Mouse (Mus musculus): ENCODE data around the gene Mlec. TPM values are rescaled to one million over a fixed set of nuclear protein-coding genes. Genes with fewer than 3 reads are reported as not detected.
A peak's percentile ranks its signal among the peaks of the same experiment; 100 is the strongest.

The Mlec gene
- polyA plus RNA-seq, 1 experiment from 2014 or later: 62.1 TPM

DNA sequence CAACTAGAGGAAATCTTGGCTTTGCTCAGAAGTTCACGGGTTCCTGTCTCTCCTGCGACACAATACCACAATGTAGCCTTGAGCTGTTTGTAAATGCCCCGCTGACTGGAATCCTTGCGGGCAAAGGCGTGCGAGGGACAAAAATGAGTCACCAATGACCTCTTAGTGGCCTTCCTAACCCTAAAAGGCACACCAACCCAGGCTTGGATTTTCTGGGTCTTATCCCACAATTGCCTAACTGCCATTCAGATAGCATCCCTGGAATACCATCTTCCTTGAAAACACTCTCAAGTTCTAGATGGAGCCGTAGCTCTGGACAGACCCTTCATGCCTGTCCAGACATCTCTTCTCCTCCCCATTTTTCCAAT, 34.8 kb upstream of the Mlec start:
- H3K4me2 ChIP-seq (ENCODE audit: low read depth, low read length): peak overlapping the region; percentile 100
- H3K4me1 ChIP-seq (replicated peaks; ENCODE audit: control insufficient read depth, insufficient read depth, low read length): peaks cover 17% of the 10 kb centered on the region
- no peak for ATAC-seq (ENCODE audit: low read depth)
- no peak overlapping the region for H3K27ac ChIP-seq (ENCODE audit: low read length)
- no peaks in the 10 kb centered on the region for H3K9me3 ChIP-seq (ENCODE audit: control insufficient read depth, low read length)
- peaks cover 52% of the 10 kb centered on the region for H3K27me3 ChIP-seq (ENCODE audit: control insufficient read depth, insufficient read depth, low read depth, low read length)
- H3K4me3 ChIP-seq (ENCODE audit: low read length): peak overlapping the region; percentile 62
- no peaks in the 10 kb centered on the region for H3K36me3 ChIP-seq (ENCODE audit: control insufficient read depth, insufficient read depth, low read length)
- H3K9ac ChIP-seq (ENCODE audit: low read length): no peak overlapping the region
- WGBS: 15% methylated on average over 7 of the region's 7 CpGs

DNA sequence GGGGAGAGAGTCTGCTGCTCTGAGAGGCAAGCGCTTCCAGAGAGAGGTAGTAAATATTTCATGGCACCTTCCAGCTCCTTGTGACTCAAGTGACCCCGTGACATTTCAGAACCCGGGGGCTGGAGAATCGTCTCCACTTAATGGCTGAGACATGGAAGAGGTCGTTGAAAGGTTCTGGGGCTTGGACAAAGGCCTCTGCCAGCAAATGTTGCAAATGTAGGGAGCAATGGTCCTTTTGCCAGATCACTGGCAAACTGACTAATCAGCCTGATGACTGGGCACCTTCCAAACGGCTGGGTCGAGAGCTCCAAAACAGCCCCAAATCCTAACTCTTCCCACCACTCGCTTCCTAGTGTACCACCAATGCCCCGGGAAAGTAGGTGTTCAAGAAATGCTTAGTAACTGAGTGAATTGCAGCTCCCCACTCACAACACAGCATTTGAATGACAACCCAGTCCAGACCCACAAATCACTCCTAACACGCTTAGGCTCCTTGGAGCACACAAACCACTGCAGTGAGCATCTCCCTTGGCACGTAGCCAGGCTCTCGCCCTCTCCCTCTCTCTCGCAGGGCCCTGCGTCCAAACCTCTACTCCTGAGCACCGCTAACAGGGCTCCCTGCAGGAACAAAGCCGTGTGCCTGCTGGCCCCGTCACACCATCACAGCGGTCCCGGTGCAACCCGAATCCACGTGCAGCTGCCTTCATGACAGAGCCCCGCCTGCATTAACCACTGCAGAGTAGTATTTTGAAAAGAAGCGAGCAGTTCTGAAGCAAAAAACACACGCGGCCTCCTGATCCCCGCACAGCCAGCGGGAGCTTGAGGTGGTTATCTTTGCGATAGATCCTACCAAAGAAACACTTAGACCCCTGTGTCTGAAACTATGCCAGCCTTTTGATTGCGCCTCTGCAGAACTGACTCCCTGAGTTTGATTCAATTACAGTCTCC, 34.2 kb upstream of the Mlec start:
- Histone ChIP-seq H3K4me2 (ENCODE audit: low read depth, low read length) (no peak overlapping the region), H3K9ac (ENCODE audit: low read length) (no peak overlapping the region), H3K4me3 (ENCODE audit: low read length) (no peak overlapping the region), H3K36me3 (ENCODE audit: control insufficient read depth, insufficient read depth, low read length) (no peaks in the 10 kb centered on the region), H3K9me3 (ENCODE audit: control insufficient read depth, low read length) (no peaks in the 10 kb centered on the region), H3K27ac (ENCODE audit: low read length) (no peak overlapping the region), H3K27me3 (ENCODE audit: control insufficient read depth, insufficient read depth, low read depth, low read length) (peaks cover 52% of the 10 kb centered on the region), H3K4me1 (replicated peaks; ENCODE audit: control insufficient read depth, insufficient read depth, low read length) (peaks cover 17% of the 10 kb centered on the region)
- 11% methylated on average over 29 of the region's 29 CpGs for WGBS
- no peak for ATAC-seq (ENCODE audit: low read depth)

DNA sequence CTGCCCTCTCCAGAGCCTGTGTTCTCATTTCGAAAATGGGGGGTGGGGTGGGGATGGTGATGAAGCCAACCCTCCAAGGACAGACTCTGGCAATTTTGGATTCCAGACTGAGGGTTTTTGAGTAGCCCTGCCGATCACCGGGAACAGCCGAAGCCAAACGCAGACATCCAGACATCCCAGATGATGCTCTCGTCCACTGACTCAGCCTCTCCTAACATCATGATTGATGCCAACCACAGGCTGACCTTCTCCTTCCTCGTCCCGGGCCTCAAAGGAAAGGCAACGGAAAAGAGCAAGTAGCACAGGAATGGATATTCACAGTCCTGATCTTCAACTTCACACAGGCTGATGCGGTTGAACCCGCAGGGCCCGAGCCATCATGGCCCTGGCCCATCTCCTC, 32.1 kb upstream of the Mlec start:
- WGBS: 67% methylated on average over 12 of the region's 12 CpGs
- H3K36me3 ChIP-seq (ENCODE audit: control insufficient read depth, insufficient read depth, low read length): no peaks in the 10 kb centered on the region
- H3K9ac ChIP-seq (ENCODE audit: low read length): no peak overlapping the region
- no peak overlapping the region for H3K4me2 ChIP-seq (ENCODE audit: low read depth, low read length)
- H3K4me1 ChIP-seq (replicated peaks; ENCODE audit: control insufficient read depth, insufficient read depth, low read length): peaks cover 21% of the 10 kb centered on the region
- H3K27me3 ChIP-seq (ENCODE audit: control insufficient read depth, insufficient read depth, low read depth, low read length): peaks cover 49% of the 10 kb centered on the region
- no peaks in the 10 kb centered on the region for H3K9me3 ChIP-seq (ENCODE audit: control insufficient read depth, low read length)
- no peak for ATAC-seq (ENCODE audit: low read depth)
- H3K4me3 ChIP-seq (ENCODE audit: low read length): no peak overlapping the region
- no peak overlapping the region for H3K27ac ChIP-seq (ENCODE audit: low read length)

DNA sequence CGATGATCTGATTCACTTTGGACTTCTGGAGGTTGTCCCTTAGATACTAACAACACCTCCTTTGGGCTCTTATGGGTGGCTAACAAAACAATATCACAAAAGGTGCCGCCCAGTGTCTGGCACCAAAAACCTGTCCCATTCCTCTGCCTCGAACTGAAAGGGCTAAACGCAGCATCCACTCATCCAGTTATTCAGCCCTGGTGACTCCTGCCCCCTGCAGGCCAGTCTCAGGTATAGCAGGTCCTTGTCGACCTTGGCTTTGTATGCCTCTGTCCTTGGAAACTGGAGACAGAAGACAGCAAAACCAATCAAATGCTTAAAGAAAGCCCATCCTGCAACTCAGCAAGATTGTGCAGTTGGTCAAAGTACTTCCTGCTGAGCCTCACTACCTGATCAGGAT, 30.8 kb upstream of the Mlec start:
- no peak overlapping the region for H3K9ac ChIP-seq (ENCODE audit: low read length)
- 44% methylated on average over 5 of the region's 5 CpGs for WGBS
- ATAC-seq (ENCODE audit: low read depth): no peak

GRCm38 (mm10) chr5:115187188-115188131, 29.5 kb upstream of the Mlec start:
- no peak overlapping the region; the same call in 1 of the 2 replicates for H3K4me3 ChIP-seq (ENCODE audit: low read length)
- H3K4me2 ChIP-seq (ENCODE audit: low read depth, low read length): peak overlapping the region; percentile 46
- peaks cover 11% of the 10 kb centered on the region for H3K4me1 ChIP-seq (replicated peaks; ENCODE audit: control insufficient read depth, insufficient read depth, low read length)
- H3K36me3 ChIP-seq (ENCODE audit: control insufficient read depth, insufficient read depth, low read length): no peaks in the 10 kb centered on the region
- no peaks in the 10 kb centered on the region for H3K9me3 ChIP-seq (ENCODE audit: control insufficient read depth, low read length)
- no peak overlapping the region for H3K9ac ChIP-seq (ENCODE audit: low read length)
- peaks cover 26% of the 10 kb centered on the region for H3K27me3 ChIP-seq (ENCODE audit: control insufficient read depth, insufficient read depth, low read depth, low read length)
- H3K27ac ChIP-seq (ENCODE audit: low read length): peak overlapping the region; percentile 60
- peak; percentile 87 for ATAC-seq (ENCODE audit: low read depth)
- WGBS: 20% methylated on average over 26 of the region's 26 CpGs

More for the DNA sequence above, 30.8 kb upstream of the Mlec start:
- Histone ChIP-seq H3K4me1 (replicated peaks; ENCODE audit: control insufficient read depth, insufficient read depth, low read length) (peaks cover 19% of the 10 kb centered on the region), H3K4me3 (ENCODE audit: low read length) (no peak overlapping the region), H3K9me3 (ENCODE audit: control insufficient read depth, low read length) (no peaks in the 10 kb centered on the region), H3K4me2 (ENCODE audit: low read depth, low read length) (no peak overlapping the region), H3K27me3 (ENCODE audit: control insufficient read depth, insufficient read depth, low read depth, low read length) (peaks cover 39% of the 10 kb centered on the region), H3K27ac (ENCODE audit: low read length) (no peak overlapping the region), H3K36me3 (ENCODE audit: control insufficient read depth, insufficient read depth, low read length) (no peaks in the 10 kb centered on the region)

- Histone ChIP-seq H3K4me2 (ENCODE audit: low read depth, low read length) (peak overlapping the region; percentile 46), H3K4me1 (replicated peaks; ENCODE audit: control insufficient read depth, insufficient read depth, low read length) (peaks cover 13% of the 10 kb centered on the region), H3K36me3 (ENCODE audit: control insufficient read depth, insufficient read depth, low read length) (no peaks in the 10 kb centered on the region), H3K27ac (ENCODE audit: low read length) (peak overlapping the region; percentile 18; the same call in 1 of the 2 replicates), H3K27me3 (ENCODE audit: control insufficient read depth, insufficient read depth, low read depth, low read length) (peaks cover 16% of the 10 kb centered on the region), H3K9me3 (ENCODE audit: control insufficient read depth, low read length) (no peaks in the 10 kb centered on the region), H3K9ac (ENCODE audit: low read length) (peak overlapping the region; percentile 31; the same call in 1 of the 2 replicates), H3K4me3 (ENCODE audit: low read length) (no peak overlapping the region; the same call in 1 of the 2 replicates)
- WGBS: 30% methylated on average over 17 of the region's 17 CpGs
- ATAC-seq (ENCODE audit: low read depth): peak; percentile 34
These were observed 28.5 kb upstream of the Mlec start for GRCm38 (mm10) chr5:115186371-115187073.

- H3K9ac ChIP-seq (ENCODE audit: low read length): no peak overlapping the region
- H3K36me3 ChIP-seq (ENCODE audit: control insufficient read depth, insufficient read depth, low read length): no peaks in the 10 kb centered on the region
- no peaks in the 10 kb centered on the region for H3K9me3 ChIP-seq (ENCODE audit: control insufficient read depth, low read length)
- peak overlapping the region; percentile 9; the same call in 1 of the 2 replicates for H3K4me3 ChIP-seq (ENCODE audit: low read length)
- peaks cover 22% of the 10 kb centered on the region for H3K4me1 ChIP-seq (replicated peaks; ENCODE audit: control insufficient read depth, insufficient read depth, low read length)
- 21% methylated on average over 15 of the region's 15 CpGs for WGBS
- H3K4me2 ChIP-seq (ENCODE audit: low read depth, low read length): peak overlapping the region; percentile 31
- H3K27me3 ChIP-seq (ENCODE audit: control insufficient read depth, insufficient read depth, low read depth, low read length): peaks cover 1% of the 10 kb centered on the region; the same call in 1 of the 2 replicates
- H3K27ac ChIP-seq (ENCODE audit: low read length): no peak overlapping the region
- ATAC-seq (ENCODE audit: low read depth): no peak
These were observed 26.7 kb upstream of the Mlec start for GRCm38 (mm10) chr5:115184726-115185125.

- Histone ChIP-seq H3K4me2 (ENCODE audit: low read depth, low read length) (no peak overlapping the region), H3K9me3 (ENCODE audit: control insufficient read depth, low read length) (no peaks in the 10 kb centered on the region), H3K27ac (ENCODE audit: low read length) (no peak overlapping the region), H3K9ac (ENCODE audit: low read length) (no peak overlapping the region), H3K4me3 (ENCODE audit: low read length) (no peak overlapping the region), H3K27me3 (ENCODE audit: control insufficient read depth, insufficient read depth, low read depth, low read length) (no peaks in the 10 kb centered on the region; the same call in 1 of the 2 replicates), H3K36me3 (ENCODE audit: control insufficient read depth, insufficient read depth, low read length) (no peaks in the 10 kb centered on the region), H3K4me1 (replicated peaks; ENCODE audit: control insufficient read depth, insufficient read depth, low read length) (peaks cover 22% of the 10 kb centered on the region)
- no peak for ATAC-seq (ENCODE audit: low read depth)
- 41% methylated on average over 10 of the region's 10 CpGs for WGBS
These were observed 25.5 kb upstream of the Mlec start for GRCm38 (mm10) chr5:115183482-115183881.
